Mouse (Mus musculus): ENCODE measurements around the gene Apom. TPM values are rescaled to one million over a fixed set of nuclear protein-coding genes. Genes with fewer than 3 reads are reported as not detected.

Apom gene
- total and polyA plus RNA-seq, 3 experiments, result 0.15 to 0.79 TPM; not detected in 1

DNA sequence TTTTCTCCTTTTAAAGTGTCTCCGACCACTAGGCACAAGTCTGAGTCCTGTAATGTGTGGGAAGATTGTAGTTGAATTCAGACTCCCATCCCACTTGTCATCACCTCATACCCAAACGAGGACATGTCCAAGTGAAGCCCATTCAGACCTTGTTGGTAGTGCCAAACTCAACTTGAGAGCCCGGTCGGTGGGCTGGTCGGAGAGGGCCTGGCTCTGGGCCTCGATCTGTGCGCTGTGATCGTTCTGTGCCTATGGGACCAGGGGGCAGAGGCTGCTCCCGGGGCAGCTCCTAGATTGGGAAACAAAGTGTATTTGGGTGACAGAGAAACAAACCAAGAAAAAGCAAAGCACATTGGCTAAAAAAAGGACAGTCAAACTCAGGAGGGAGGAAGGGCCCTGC lies 21.2 kb upstream of the Apom start:
- no peaks in the 10 kb centered on the region for H3K4me1 ChIP-seq (ENCODE audit: control insufficient read depth in 1 of 2, insufficient read depth in 2 of 2, low read length in 2 of 2)
- no peak for DNase-seq (ENCODE audit: low read depth, low spot score)
- H3K9me3 ChIP-seq (replicated peaks; ENCODE audit: insufficient read depth, low read length), result no peaks in the 10 kb centered on the region
- H3K27ac ChIP-seq (ENCODE audit: control insufficient read depth, low read depth, low read length), result no peak overlapping the region
- peaks cover 7 to 16% of the 10 kb centered on the region in 2 experiments for H3K36me3 ChIP-seq (ENCODE audit: control insufficient read depth in 1 of 2, insufficient read depth in 2 of 2, low read length in 2 of 2)
- TF ChIP-seq ZNF384 (IDR thresholded peaks at IDR 0.05; ENCODE audit: low read depth, low read length), result no peak
- no peak overlapping the region for H3K9ac ChIP-seq (ENCODE audit: control insufficient read depth, low read depth, low read length, poor library complexity, severe bottlenecking)
- no peaks in the 10 kb centered on the region for H3K27me3 ChIP-seq (ENCODE audit: control insufficient read depth in 1 of 2, insufficient read depth in 2 of 2, low read length in 2 of 2)
- no peak overlapping the region for H3K4me3 ChIP-seq (ENCODE audit: control insufficient read depth in 1 of 2, insufficient read depth in 1 of 2, low read depth in 2 of 2, low read length in 2 of 2)
- H3K79me2 ChIP-seq (ENCODE audit: control insufficient read depth, insufficient read depth, low read length, poor library complexity), result peaks cover 18% of the 10 kb centered on the region; the same call in 1 of the 2 replicates

DNA sequence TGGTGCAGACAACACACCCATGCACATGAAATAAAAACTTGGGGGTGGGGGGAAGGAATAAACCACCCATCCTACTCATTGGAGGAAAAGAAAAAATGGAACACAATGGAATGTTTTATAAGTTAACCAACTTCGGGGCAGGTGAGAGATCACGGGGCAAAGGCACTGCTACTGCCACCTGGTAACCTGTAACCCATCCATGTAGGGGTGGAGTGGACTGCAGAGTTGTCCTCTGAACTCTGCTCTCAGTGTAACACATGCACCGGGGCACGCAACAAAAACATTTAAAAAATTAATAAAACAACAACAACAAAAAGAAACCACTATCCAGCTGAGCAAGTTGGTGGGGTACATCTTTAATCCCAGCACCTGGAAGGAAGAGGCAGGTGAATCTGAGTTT lies 20.3 kb upstream of the Apom start:
- no peak for DNase-seq (ENCODE audit: low read depth, low spot score)
- Histone ChIP-seq H3K79me2 (ENCODE audit: control insufficient read depth, insufficient read depth, low read length, poor library complexity) (peaks cover 12% of the 10 kb centered on the region; the same call in 1 of the 2 replicates), H3K27me3 (ENCODE audit: control insufficient read depth in 1 of 2, insufficient read depth in 2 of 2, low read length in 2 of 2) (no peaks in the 10 kb centered on the region), H3K9ac (ENCODE audit: control insufficient read depth, low read depth, low read length, poor library complexity, severe bottlenecking) (no peak overlapping the region), H3K9me3 (replicated peaks; ENCODE audit: insufficient read depth, low read length) (no peaks in the 10 kb centered on the region), H3K4me1 (ENCODE audit: control insufficient read depth in 1 of 2, insufficient read depth in 2 of 2, low read length in 2 of 2) (no peaks in the 10 kb centered on the region), H3K36me3 (ENCODE audit: control insufficient read depth in 1 of 2, insufficient read depth in 2 of 2, low read length in 2 of 2) (peaks cover 7 to 12% of the 10 kb centered on the region in 2 experiments), H3K27ac (ENCODE audit: control insufficient read depth, low read depth, low read length) (no peak overlapping the region), H3K4me3 (ENCODE audit: control insufficient read depth in 1 of 2, insufficient read depth in 1 of 2, low read depth in 2 of 2, low read length in 2 of 2) (no peak overlapping the region)
- TF ChIP-seq EP300 (IDR thresholded peaks at IDR 0.05; ENCODE audit: low read depth in 1 of 2, low read length in 2 of 2) (no peak), MYB (IDR thresholded peaks at IDR 0.05; ENCODE audit: low read depth, low read length) (no peak), GATA1 (IDR thresholded peaks at IDR 0.05; ENCODE audit: low read depth, low read length) (no peak), MAFK (IDR thresholded peaks at IDR 0.05; ENCODE audit: borderline replicate concordance, low read depth, low read length) (no peak)

DNA sequence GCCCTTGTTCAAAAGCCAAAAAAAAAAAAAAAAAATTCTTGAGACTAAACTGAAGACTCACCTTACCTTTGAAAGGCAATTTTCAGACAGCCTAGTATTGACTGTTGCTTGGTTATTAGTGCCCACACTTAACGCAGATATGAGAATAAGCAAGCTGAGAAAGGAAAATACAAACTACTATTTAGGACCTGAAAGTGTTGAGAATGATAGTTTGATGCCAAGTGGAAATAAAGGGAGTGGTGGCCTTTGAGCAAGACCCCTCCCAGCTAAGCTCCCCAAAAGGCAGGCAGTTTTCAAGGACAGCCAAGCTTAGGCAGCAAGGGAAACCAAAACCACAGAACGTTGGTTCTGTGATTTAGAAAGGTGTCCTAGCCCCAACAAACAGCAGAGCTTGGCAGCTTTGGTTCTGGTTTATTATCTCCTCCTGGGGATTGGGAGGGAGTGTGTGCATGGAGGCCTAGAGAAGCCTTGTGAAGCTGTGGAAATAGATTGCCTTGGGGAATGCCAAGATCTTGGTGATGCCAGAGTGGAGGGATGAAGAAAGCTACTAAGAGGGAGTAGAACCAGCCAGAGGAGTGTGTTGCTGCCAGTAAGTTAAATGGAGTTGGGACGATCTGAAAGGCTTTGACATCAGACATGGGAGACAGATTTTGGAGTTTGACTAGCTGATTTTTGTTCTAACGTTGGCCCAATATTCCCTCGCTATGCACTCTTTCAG lies 16.2 kb upstream of the Apom start:
- no peak overlapping the region for H3K4me3 ChIP-seq (ENCODE audit: control insufficient read depth in 1 of 2, insufficient read depth in 1 of 2, low read depth in 2 of 2, low read length in 2 of 2)
- peak; percentile 86 for TF ChIP-seq POLR2AphosphoS2 (IDR thresholded peaks at IDR 0.05; ENCODE audit: low read length)
- TF ChIP-seq ZMIZ1 (IDR thresholded peaks at IDR 0.05; ENCODE audit: low read depth, low read length), result peak; percentile 45; the same call in 1 of the 2 replicates
- peak in 1 of 2 experiments; percentile 65; a peak in 2 of 4 replicates for TF ChIP-seq POLR2A (IDR thresholded peaks at IDR 0.05; ENCODE audit: control insufficient read depth in 1 of 2, insufficient read depth in 1 of 2, low read depth in 1 of 2, low read length in 2 of 2, poor library complexity in 1 of 2)
- no peak for TF ChIP-seq CHD1 (IDR thresholded peaks at IDR 0.05; ENCODE audit: low read depth, low read length)
- TF ChIP-seq ELF1 (IDR thresholded peaks at IDR 0.05; ENCODE audit: low read depth, low read length), result no peak
- TF ChIP-seq RAD21 (IDR thresholded peaks at IDR 0.05; ENCODE audit: low read depth, low read length), result no peak
- peaks cover 7 to 8% of the 10 kb centered on the region in 2 experiments for H3K36me3 ChIP-seq (ENCODE audit: control insufficient read depth in 1 of 2, insufficient read depth in 2 of 2, low read length in 2 of 2)
- H3K27ac ChIP-seq (ENCODE audit: control insufficient read depth, low read depth, low read length), result no peak overlapping the region
- no peaks in the 10 kb centered on the region for H3K9me3 ChIP-seq (replicated peaks; ENCODE audit: insufficient read depth, low read length)
- no peaks in the 10 kb centered on the region for H3K27me3 ChIP-seq (ENCODE audit: control insufficient read depth in 1 of 2, insufficient read depth in 2 of 2, low read length in 2 of 2)
- no peak overlapping the region for H3K9ac ChIP-seq (ENCODE audit: control insufficient read depth, low read depth, low read length, poor library complexity, severe bottlenecking)
- H3K4me1 ChIP-seq (ENCODE audit: control insufficient read depth in 1 of 2, insufficient read depth in 2 of 2, low read length in 2 of 2), result no peaks in the 10 kb centered on the region
- peak; percentile 39 for DNase-seq (ENCODE audit: low read depth, low spot score)
- peaks cover 1% of the 10 kb centered on the region; the same call in 1 of the 2 replicates for H3K79me2 ChIP-seq (ENCODE audit: control insufficient read depth, insufficient read depth, low read length, poor library complexity)
